Mouse (Mus musculus) forebrain, postnatal 0 days (tissue): ENCODE measurements around the gene Pum3. TPM values are rescaled to one million over a fixed set of nuclear protein-coding genes. Genes with fewer than 3 reads are reported as not detected.

ENCODE experiments used
- ATAC-seq: fragments of 200-750 bp; cut with Nextera tagmentation; 2 replicates; pipeline ENCODE4 v1.8.0; 2017; ENCODE audit warnings: mild to moderate bottlenecking, moderate library complexity
- DNase-seq: peaks from one replicate; pipeline ENCODE4 v3.0.0-alpha.2; 2015
- H3K27ac ChIP-seq: fragments of 300-500 bp; sonication (generic); 2 replicates; pipeline ENCODE4 v1.5.1; 2014; ENCODE audit warnings: low read depth, mild to moderate bottlenecking, antibody characterized with exemption, low read length, moderate library complexity, mixed read lengths
- H3K27me3 ChIP-seq: fragments of 300-500 bp; sonication (generic); 2 replicates; pipeline ENCODE4 v1.6.1; 2014; ENCODE audit warnings: mild to moderate bottlenecking, low read length, mixed read lengths; ENCODE audit not compliant: insufficient read depth
- H3K36me3 ChIP-seq: fragments of 300-500 bp; sonication (generic); 2 replicates; pipeline ENCODE4 v1.6.1; 2014; ENCODE audit warnings: mild to moderate bottlenecking, moderate library complexity; ENCODE audit not compliant: insufficient read depth
- H3K4me1 ChIP-seq: fragments of 300-500 bp; sonication (generic); 2 replicates; pipeline ENCODE4 v1.6.1; 2014; ENCODE audit warnings: antibody characterized with exemption; ENCODE audit not compliant: insufficient read depth
- H3K4me2 ChIP-seq: fragments of 300-500 bp; sonication (generic); 2 replicates; pipeline ENCODE4 v1.6.1; 2014; ENCODE audit warnings: low read depth, mild to moderate bottlenecking, moderate library complexity
- H3K4me3 ChIP-seq: fragments of 300-500 bp; sonication (generic); 2 replicates; pipeline ENCODE4 v1.5.1; 2014; ENCODE audit warnings: low read depth, low read length, mixed read lengths
- H3K9ac ChIP-seq: fragments of 300-500 bp; sonication (generic); 2 replicates; pipeline ENCODE4 v1.6.1; 2014; ENCODE audit warnings: mild to moderate bottlenecking
- H3K9me3 ChIP-seq: fragments of 300-500 bp; sonication (generic); 2 replicates; pipeline ENCODE4 v1.6.1; 2016; ENCODE audit warnings: low read length
- CTCF ChIP-seq: sonication (generic); IDR thresholded peaks from 2 replicates; pipeline ENCODE4 v1.5.1; 2016; ENCODE audit warnings: antibody characterized with exemption, control low read depth, low read depth
- WGBS: fragments of 180-500 bp; shearing (Covaris S2); extraction: QIAGEN DNeasy Blood & Tissue Kit; methylation state at CpG from one replicate; pipeline ENCODE4 v1.1.7; 2014; 5-methylcytosine and 5-hydroxymethylcytosine counted together
- polyA plus RNA-seq: library from polyadenylated mRNA; unstranded; fragments of >200 nt; fragmentation: Nextera tagmentation; extraction: Ambion mirVana; gene quantifications from 2 replicates; pipeline ENCODE4 v1.2.1, GENCODE M21; 2015
- total RNA-seq: library from RNA; depleted of rRNA; stranded (reverse); fragments of >200 nt; gene quantifications from 2 replicates; pipeline ENCODE4 v1.2.3, GENCODE M21; 2014

Pum3 gene
- total and polyA plus RNA-seq, 2 experiments from 2014 or later: 29.4 to 58.8 TPM

DNA sequence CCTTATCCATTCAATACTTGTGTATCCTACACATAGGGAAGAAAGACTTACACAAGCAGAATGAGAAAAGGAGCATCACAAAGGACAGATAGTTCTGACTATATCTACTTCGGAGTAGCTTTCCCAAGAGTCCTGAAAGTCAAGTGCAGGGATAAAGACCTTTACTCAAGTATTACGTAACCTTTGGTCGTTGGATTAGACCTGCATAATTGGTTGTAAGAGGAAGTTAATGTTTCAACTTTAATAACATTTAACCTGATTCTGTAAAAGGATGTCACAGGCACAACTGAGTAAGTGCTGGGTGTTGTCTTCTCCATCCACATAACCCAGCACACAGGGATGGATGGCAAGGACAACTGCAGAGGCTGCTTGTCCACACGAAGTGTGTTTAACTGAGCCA is 18.3 kb downstream of the Pum3 start:
- ATAC-seq: no peak

DNA sequence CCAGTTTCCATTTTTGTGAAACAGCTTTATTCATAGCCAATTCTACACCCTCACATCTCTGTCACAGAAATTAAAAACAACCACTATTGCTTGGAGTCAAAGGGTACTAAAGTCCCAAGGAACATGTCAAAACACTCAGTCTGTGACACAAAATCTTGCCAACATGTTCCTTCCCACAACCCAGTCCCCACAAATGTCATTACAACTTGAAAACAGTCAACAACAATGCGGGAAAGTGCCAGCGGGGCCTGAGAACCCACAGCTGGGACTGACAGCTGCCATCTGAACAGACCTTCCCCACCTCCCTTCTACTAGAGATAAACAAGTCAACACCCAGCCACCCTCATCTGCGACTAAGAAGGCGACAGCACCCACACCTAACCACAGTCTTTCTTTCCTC is 18.9 kb downstream of the Pum3 start:
- Histone ChIP-seq H3K4me3 (no peak overlapping the region), H3K4me2 (no peak overlapping the region), H3K27ac (no peak overlapping the region), H3K9ac (no peak overlapping the region), H3K36me3 (peaks cover 32% of the 10 kb centered on the region), H3K4me1 (no peaks in the 10 kb centered on the region), H3K9me3 (no peaks in the 10 kb centered on the region), H3K27me3 (no peaks in the 10 kb centered on the region)
- DNase-seq (no peak), ATAC-seq (no peak)
- TF ChIP-seq CTCF: no peak
- 86% methylated on average over 4 of the region's 4 CpGs for whole genome bisulfite sequencing

More for the DNA sequence above, 18.3 kb downstream of the Pum3 start:
- no peak for DNase-seq
- TF ChIP-seq CTCF: no peak
- no peaks in the 10 kb centered on the region for H3K4me1 ChIP-seq
- no peaks in the 10 kb centered on the region for H3K27me3 ChIP-seq
- WGBS: 92% methylated on average over 4 of the region's 4 CpGs
- no peaks in the 10 kb centered on the region for H3K9me3 ChIP-seq
- no peak overlapping the region for H3K4me2 ChIP-seq
- H3K4me3 ChIP-seq: no peak overlapping the region
- no peak overlapping the region for H3K9ac ChIP-seq
- no peak overlapping the region for H3K27ac ChIP-seq
- H3K36me3 ChIP-seq: peaks cover 38% of the 10 kb centered on the region

- Histone ChIP-seq H3K36me3 (peaks cover 25% of the 10 kb centered on the region), H3K27ac (no peak overlapping the region), H3K9me3 (no peaks in the 10 kb centered on the region), H3K4me2 (no peak overlapping the region), H3K4me3 (no peak overlapping the region), H3K9ac (no peak overlapping the region), H3K27me3 (no peaks in the 10 kb centered on the region), H3K4me1 (no peaks in the 10 kb centered on the region)
- DNase-seq (no peak), ATAC-seq (no peak)
- TF ChIP-seq CTCF: no peak
Measured at GRCm38 (mm10) chr19:27409782-27410181, 19.8 kb downstream of the Pum3 start.

- H3K4me1 ChIP-seq: no peaks in the 10 kb centered on the region
- no peak for TF ChIP-seq CTCF
- DNase-seq (no peak), ATAC-seq (no peak)
- H3K9me3 ChIP-seq: no peaks in the 10 kb centered on the region
- H3K4me3 ChIP-seq: no peak overlapping the region
- H3K27ac ChIP-seq: no peak overlapping the region
- H3K4me2 ChIP-seq: no peak overlapping the region
- no peaks in the 10 kb centered on the region for H3K27me3 ChIP-seq
- H3K36me3 ChIP-seq: peaks cover 24% of the 10 kb centered on the region
- 97% methylated on average over 4 of the region's 4 CpGs for WGBS
- H3K9ac ChIP-seq: no peak overlapping the region
Measured at GRCm38 (mm10) chr19:27409196-27409595, 20.4 kb downstream of the Pum3 start.

DNA sequence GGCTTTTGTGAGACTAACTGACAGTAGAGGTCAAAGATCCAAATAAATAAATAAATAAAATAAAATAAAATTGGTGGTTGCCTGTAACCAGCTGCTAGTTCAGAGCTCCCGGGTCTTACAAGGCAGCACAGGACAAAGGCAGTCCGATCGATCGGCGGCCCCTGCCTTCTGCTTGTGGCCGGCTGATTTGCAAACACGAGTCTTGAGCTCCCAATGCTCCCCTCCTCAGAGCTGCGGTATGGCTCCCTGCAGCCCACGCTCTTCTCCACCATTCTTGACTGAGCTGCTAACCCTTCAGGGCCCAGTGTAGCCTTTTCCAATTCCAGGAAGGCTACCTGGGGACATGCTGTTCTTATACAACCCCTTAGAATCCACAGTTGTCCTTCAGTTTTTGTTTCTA is 31.8 kb downstream of the Pum3 start:
- TF ChIP-seq CTCF: no peak
- DNase-seq (no peak), ATAC-seq (no peak)
- Histone ChIP-seq H3K9ac (no peak overlapping the region), H3K4me2 (no peak overlapping the region), H3K27me3 (no peaks in the 10 kb centered on the region), H3K27ac (no peak overlapping the region), H3K4me1 (no peaks in the 10 kb centered on the region), H3K36me3 (peaks cover 60% of the 10 kb centered on the region), H3K4me3 (no peak overlapping the region), H3K9me3 (no peaks in the 10 kb centered on the region)
- WGBS: 87% methylated on average over 9 of the region's 9 CpGs

DNA sequence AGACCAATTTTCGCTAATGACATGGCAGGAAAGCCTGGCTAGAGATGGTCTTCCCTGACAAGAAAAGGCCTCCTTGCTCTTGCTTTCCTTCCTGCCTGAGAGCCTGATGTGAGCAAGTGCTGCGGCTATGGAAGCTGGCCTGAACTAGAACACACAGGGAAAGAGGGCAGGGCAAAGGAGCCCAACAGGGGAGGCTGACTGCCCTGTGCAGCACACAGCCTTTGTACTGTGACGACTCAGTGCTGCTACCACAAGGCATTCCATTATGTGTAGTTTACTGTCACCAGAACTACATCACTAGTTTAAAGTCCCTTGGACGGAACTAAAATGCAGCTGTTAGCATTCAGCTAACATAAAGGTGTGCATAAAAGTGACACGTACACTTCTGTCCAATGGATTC is 32.4 kb downstream of the Pum3 start:
- Histone ChIP-seq H3K27ac (no peak overlapping the region), H3K36me3 (peaks cover 62% of the 10 kb centered on the region), H3K9me3 (no peaks in the 10 kb centered on the region), H3K4me2 (no peak overlapping the region), H3K4me1 (no peaks in the 10 kb centered on the region), H3K27me3 (no peaks in the 10 kb centered on the region), H3K9ac (no peak overlapping the region), H3K4me3 (no peak overlapping the region)
- ATAC-seq (no peak), DNase-seq (no peak)
- TF ChIP-seq CTCF: no peak
- 84% methylated on average over 5 of the region's 5 CpGs for WGBS

DNA sequence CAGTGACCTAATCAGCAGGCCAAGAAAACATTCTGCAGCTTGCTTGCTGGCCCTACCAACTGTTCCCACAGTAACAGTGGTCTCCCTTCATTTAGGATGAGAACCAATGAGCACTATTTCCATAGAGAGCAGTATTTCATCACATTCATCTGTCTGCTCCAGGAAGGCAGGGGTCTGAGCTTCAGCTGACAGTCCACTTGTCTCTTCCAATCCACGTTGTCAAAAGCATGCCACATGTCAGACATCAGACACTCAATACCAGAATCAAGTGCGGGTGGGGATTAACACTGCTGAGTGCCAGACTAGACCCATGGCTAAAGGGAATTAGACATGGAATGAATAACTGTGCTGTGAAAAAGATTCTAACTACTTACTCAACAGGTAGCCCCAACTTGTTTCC is 32.9 kb downstream of the Pum3 start:
- Histone ChIP-seq H3K36me3 (peaks cover 60% of the 10 kb centered on the region), H3K9me3 (no peaks in the 10 kb centered on the region), H3K4me1 (no peaks in the 10 kb centered on the region), H3K4me2 (no peak overlapping the region), H3K9ac (no peak overlapping the region), H3K27me3 (no peaks in the 10 kb centered on the region), H3K27ac (no peak overlapping the region), H3K4me3 (no peak overlapping the region)
- DNase-seq (no peak), ATAC-seq (no peak)
- 85% methylated on average over 2 of the region's 2 CpGs for WGBS
- no peak for TF ChIP-seq CTCF

DNA sequence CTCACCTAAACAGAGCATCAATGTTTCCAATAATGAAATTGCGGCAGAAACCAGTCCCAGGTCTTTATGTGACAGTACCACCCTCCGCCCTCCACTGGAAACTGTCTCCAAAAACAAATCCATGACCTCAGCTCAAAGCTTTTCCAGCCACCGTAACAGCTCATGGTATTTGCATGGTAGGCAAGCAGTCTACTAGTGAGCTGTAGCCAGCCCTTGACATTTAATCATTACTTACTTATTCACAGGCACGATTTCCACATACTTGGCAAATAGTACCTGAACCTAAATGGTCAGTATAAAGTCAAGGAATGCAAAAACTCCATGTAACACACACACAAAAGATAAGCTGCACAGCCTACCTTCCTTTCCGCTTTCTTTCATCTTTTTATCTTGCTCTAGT is 33.7 kb downstream of the Pum3 start:
- no peaks in the 10 kb centered on the region for H3K4me1 ChIP-seq
- no peak for TF ChIP-seq CTCF
- no peaks in the 10 kb centered on the region for H3K9me3 ChIP-seq
- DNase-seq: no peak
- H3K9ac ChIP-seq: no peak overlapping the region
- no peak overlapping the region for H3K4me3 ChIP-seq
- H3K27ac ChIP-seq: no peak overlapping the region
- no peak for ATAC-seq
- WGBS: 93% methylated on average over 5 of the region's 5 CpGs
- H3K27me3 ChIP-seq: no peaks in the 10 kb centered on the region
- no peak overlapping the region for H3K4me2 ChIP-seq
- peaks cover 63% of the 10 kb centered on the region for H3K36me3 ChIP-seq
